Mouse (Mus musculus) T-helper 17 cell (primary cell): ENCODE results near the gene Hacd2.

Experiments
- in situ Hi-C, 2 experiments: fragments of 300-600 bp; cut with MboI, MseI; formaldehyde crosslinking; loops; 1 replicate in 1 of 2; 2 replicates in 1 of 2; pipeline ENCODE4 v1.15.1; 2025; ENCODE audit warnings: high pct_unique_total_duplicates in 2 of 2

The Hacd2 gene

GRCm38 (mm10) chr16:35054432-35055193 lies 32.4 kb downstream of the Hacd2 start:
- in situ Hi-C loops: no loop called here

GRCm38 (mm10) chr16:35055194-35055506 lies 32.9 kb downstream of the Hacd2 start:
- in situ Hi-C loops: no loop called here

GRCm38 (mm10) chr16:35055861-35056260 lies 33.6 kb downstream of the Hacd2 start:
- in situ Hi-C loops: no loop called here

- in situ Hi-C loops: no loop called here
Measured at GRCm38 (mm10) chr16:35056306-35056705, 34.1 kb downstream of the Hacd2 start.

- in situ Hi-C loops: no loop called here
Measured at GRCm38 (mm10) chr16:35056786-35057185, 34.6 kb downstream of the Hacd2 start.

- in situ Hi-C loops: no loop called here
Measured at GRCm38 (mm10) chr16:35061017-35061416, 38.8 kb downstream of the Hacd2 start.

GRCm38 (mm10) chr16:35065724-35066123 lies 43.5 kb downstream of the Hacd2 start:
- in situ Hi-C loops: no loop called here

GRCm38 (mm10) chr16:35067095-35067494 lies 44.9 kb downstream of the Hacd2 start:
- in situ Hi-C loops: no loop called here

- in situ Hi-C loops: no loop called here
Measured at GRCm38 (mm10) chr16:35067631-35068030, 45.4 kb downstream of the Hacd2 start.

- in situ Hi-C loops: no loop called here
Measured at GRCm38 (mm10) chr16:35068886-35069285, 46.7 kb downstream of the Hacd2 start.

GRCm38 (mm10) chr16:35074436-35074835 lies 52.2 kb downstream of the Hacd2 start:
- in situ Hi-C loops: no loop called here

GRCm38 (mm10) chr16:35075643-35076042 lies 53.4 kb downstream of the Hacd2 start:
- in situ Hi-C loops: no loop called here

- in situ Hi-C loops: no loop called here
Measured at GRCm38 (mm10) chr16:35093500-35093899, 71.3 kb downstream of the Hacd2 start.

GRCm38 (mm10) chr16:35097870-35098530 lies 75.8 kb downstream of the Hacd2 start:
- in situ Hi-C loops: no loop called here

GRCm38 (mm10) chr16:35101751-35102420 lies 79.7 kb downstream of the Hacd2 start:
- in situ Hi-C loops: no loop called here

GRCm38 (mm10) chr16:35102866-35103620 lies 80.8 kb downstream of the Hacd2 start:
- in situ Hi-C loops: no loop called here

GRCm38 (mm10) chr16:35107985-35108384 lies 85.8 kb downstream of the Hacd2 start:
- in situ Hi-C loops: no loop called here

GRCm38 (mm10) chr16:35109156-35109555 lies 86.9 kb downstream of the Hacd2 start:
- in situ Hi-C loops: no loop called here

GRCm38 (mm10) chr16:35109656-35110291 lies 87.5 kb downstream of the Hacd2 start:
- in situ Hi-C loops: loop anchor here (5.0 kb wide), 2 partner anchors 163 to 168 kb away; no protein-coding TSS in a partner anchor

- in situ Hi-C loops: loop anchor here (5.0 kb wide), 2 partner anchors 162 to 167 kb away; no protein-coding TSS in a partner anchor
Measured at GRCm38 (mm10) chr16:35110410-35111142, 88.3 kb downstream of the Hacd2 start.
